Mouse (Mus musculus) leukemia stem cell, adult 10-12 weeks (primary cell): ENCODE results near the gene Olfr1219. TPM values are rescaled to one million over a fixed set of nuclear protein-coding genes. Genes with fewer than 3 reads are reported as not detected.

Source experiments
- polyA plus RNA-seq: library from polyadenylated mRNA; stranded (reverse); fragments of >175 nt; gene quantifications from 2 replicates; pipeline ENCODE4 v1.2.3, GENCODE M21; 2012; ENCODE audit warnings: low replicate concordance

Gene Olfr1219
- polyA plus RNA-seq: not detected in 2 replicates

GRCm38 (mm10) chr2:89083413-89083812 is at the start of gene Olfr1219:
Gene Olfr1219 (minus strand): TSS chr2:89083513.

GRCm38 (mm10) chr2:89132954-89133353 is 49.6 kb upstream of the Olfr1219 start, which contains the start of gene Olfr1222:
Gene Olfr1222 (minus strand): TSS chr2:89133054.

GRCm38 (mm10) chr2:89117183-89117582 is 33.9 kb upstream of the Olfr1219 start, which contains the start of gene Olfr1221:
Gene Olfr1221 (minus strand): TSS chr2:89117283.

DNA sequence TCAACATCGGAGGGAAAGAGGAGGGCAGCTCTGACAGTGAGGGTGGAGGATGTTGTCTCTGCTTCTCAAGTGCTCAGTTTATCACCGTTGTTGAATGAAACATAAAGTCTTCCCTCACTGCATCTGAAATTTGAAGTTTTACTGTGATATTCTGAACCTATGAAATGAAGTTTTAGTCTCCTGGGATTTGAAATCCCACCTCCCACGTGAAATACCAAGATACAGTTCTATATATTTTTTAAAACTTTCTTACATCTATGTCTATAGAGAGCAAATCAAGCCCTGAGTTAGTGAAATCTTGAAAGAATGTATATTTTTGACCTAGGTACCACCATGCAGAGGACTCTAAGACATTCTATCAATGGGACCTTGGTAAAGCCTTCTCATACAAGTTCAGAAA is 23.4 kb upstream of the Olfr1219 start, which contains the start of gene Olfr1220:
Gene Olfr1220 (minus strand): TSS at position 101 of the 400 bp plus-strand sequence.

DNA sequence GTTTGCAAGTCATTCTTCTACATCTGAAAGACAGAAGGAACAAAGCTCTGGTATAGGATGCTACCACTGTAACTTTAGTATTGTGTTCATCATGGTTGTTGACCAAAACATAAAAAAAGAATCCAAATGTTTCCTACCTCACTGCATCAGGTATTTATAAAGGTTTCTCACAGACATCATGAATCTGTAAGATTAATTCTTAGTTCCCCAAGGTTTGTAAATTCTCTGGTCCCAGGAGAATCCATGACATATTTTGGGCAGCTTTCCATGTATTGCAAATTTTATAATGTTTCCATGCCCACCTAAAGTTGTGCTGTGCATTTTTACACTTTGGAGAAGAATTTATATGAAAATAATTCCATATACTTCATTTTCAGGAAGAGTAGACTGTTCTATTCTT is 22.2 kb downstream of the Olfr1219 start, which contains the start of gene Olfr1218:
Gene Olfr1218 (minus strand): TSS at position 101 of the 400 bp plus-strand sequence.

DNA sequence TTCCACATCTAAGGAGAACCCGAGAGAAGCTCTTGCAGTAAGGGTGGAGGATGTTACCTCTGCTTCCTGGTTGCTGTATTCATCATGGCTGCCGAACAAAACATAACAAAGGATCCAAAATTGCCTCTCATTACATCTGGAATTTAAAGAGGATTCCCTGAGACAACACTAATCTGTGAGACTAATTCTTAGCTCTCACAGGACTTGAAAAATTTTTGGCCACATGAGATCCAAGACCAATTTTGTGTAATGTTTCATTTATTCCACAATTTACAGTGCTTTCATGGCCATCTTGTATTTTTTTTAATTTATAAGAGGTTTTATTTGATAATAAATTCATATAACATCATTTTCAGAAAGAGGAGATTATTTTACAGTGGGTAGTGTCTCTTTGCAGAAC is 51.3 kb downstream of the Olfr1219 start, which contains the start of gene Olfr1217:
Gene Olfr1217 (minus strand): TSS at position 101 of the 400 bp plus-strand sequence.

Other genes starting within 250 kb of the Olfr1219 start
- gene Olfr1204, start 234.2 kb downstream of the Olfr1219 start, polyA plus RNA-seq: not detected in 2 replicates
- gene Olfr1206, start 220.3 kb downstream of the Olfr1219 start, polyA plus RNA-seq: not detected in 2 replicates
- gene Olfr1208, start 181.2 kb downstream of the Olfr1219 start, polyA plus RNA-seq: not detected in 2 replicates
- not detected in 2 replicates for gene Olfr1209, start 168.4 kb downstream of the Olfr1219 start, polyA plus RNA-seq
- not detected in 2 replicates for gene Olfr1211, start 145.4 kb downstream of the Olfr1219 start, polyA plus RNA-seq
- gene Olfr1212, start 129.5 kb downstream of the Olfr1219 start, polyA plus RNA-seq: 0.33 TPM in 1 of 2 replicates, not detected in the other
- not detected in 2 replicates for gene Gm13762, start 103.2 kb downstream of the Olfr1219 start, polyA plus RNA-seq
- gene Olfr1214, start 90.9 kb downstream of the Olfr1219 start, polyA plus RNA-seq: not detected in 2 replicates
- not detected in 2 replicates for gene Olfr1215, start 76.5 kb downstream of the Olfr1219 start, polyA plus RNA-seq
- gene Olfr1216, start 65.2 kb downstream of the Olfr1219 start, polyA plus RNA-seq: not detected in 2 replicates
- gene Olfr1217, start 51.4 kb downstream of the Olfr1219 start, polyA plus RNA-seq: not detected in 2 replicates
- gene Olfr1218, start 22.3 kb downstream of the Olfr1219 start, polyA plus RNA-seq: not detected in 2 replicates
- not detected in 2 replicates for gene Olfr1220, start 23.3 kb upstream of the Olfr1219 start, polyA plus RNA-seq
- not detected in 2 replicates for gene Olfr1221, start 33.8 kb upstream of the Olfr1219 start, polyA plus RNA-seq
- not detected in 2 replicates for gene Olfr1222, start 49.5 kb upstream of the Olfr1219 start, polyA plus RNA-seq
- not detected in 2 replicates for gene Olfr1223, start 68.0 kb upstream of the Olfr1219 start, polyA plus RNA-seq
- 0.26 TPM in 1 of 2 replicates, not detected in the other for gene Olfr1224-ps1, start 80.6 kb upstream of the Olfr1219 start, polyA plus RNA-seq
- gene Olfr1225, start 91.2 kb upstream of the Olfr1219 start, polyA plus RNA-seq: not detected in 2 replicates
- not detected in 2 replicates for gene Olfr1226, start 116.5 kb upstream of the Olfr1219 start, polyA plus RNA-seq
- not detected in 2 replicates for gene Olfr1228, start 170.5 kb upstream of the Olfr1219 start, polyA plus RNA-seq
- not detected in 2 replicates for gene Olfr1229, start 204.5 kb upstream of the Olfr1219 start, polyA plus RNA-seq
- not detected in 2 replicates for gene Olfr1230, start 213.8 kb upstream of the Olfr1219 start, polyA plus RNA-seq
- gene Olfr1231, start 223.6 kb upstream of the Olfr1219 start, polyA plus RNA-seq: 0.39 TPM in 1 of 2 replicates, not detected in the other
- not detected in 2 replicates for gene Olfr1232, start 246.2 kb upstream of the Olfr1219 start, polyA plus RNA-seq